Mouse (Mus musculus): ENCODE data around the gene Fhdc1.

Gene Fhdc1

DNA sequence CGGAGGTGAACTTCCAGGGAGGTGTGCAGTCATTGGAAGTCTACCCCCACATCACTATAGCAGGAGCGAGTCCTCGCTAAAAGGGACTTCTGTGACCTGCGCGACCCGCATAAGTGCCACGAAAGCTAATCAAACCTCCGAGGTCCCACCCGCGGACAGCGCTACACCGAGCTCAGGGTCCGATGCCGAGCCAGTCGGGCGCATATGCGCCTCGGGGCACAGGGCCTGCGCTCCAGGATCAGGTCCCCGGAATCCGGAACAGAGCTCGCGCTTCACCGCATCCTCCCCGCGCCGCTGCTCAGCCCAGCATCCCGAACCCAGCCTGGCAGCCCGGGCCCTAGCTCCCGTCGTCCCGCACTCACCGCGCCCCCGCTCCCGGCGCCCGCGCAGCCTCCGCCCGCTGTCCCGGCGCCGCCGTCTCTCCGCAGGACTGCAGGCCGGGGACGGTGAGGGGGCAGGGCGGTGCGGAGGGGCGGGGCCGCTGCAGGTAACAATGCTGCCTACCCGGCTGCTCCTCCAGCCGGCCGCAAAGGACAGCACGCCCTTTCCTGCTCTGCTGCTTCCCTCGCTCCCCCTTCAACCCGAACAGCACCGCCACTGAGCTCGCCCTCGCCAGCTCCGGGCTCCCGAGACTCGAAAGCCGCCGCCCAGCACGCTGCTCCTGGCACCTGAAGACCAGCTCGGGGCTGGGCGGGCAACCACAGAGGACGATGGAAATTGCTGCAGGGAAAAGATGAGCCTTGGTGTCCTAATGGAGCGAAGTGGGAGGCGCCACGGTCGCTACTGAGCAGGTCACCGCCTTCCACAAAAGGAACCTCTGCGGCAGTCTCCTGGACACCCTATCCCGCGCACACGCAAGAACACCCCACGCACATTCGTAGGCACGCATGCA is at the start of gene Fhdc1:
Gene Fhdc1, minus strand, starts transcription at position 424 of the 892 bp plus-strand sequence.
- DNase-seq, result peak; percentile 61 to 69

DNA sequence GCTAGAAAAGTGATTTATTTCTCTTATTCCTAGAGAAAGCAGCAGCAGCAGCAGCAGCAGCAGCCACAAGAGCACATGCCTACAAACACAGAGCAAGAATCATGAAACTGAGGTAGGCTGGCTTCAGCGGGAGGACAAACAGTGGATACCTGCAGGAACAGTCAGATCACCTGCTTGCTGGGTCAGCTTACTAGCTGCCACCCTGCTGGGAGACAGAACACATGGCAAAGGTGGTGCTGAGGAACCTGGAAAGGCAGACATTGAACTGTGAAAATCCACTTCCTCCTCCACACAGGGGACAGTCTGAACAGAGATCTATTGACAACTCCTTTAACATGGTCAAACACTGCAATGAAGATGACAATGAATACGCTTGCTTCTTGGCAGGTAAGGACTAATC is 48.8 kb upstream of the Fhdc1 start:
- DNase-seq, result peak; percentile 40 to 44

DNA sequence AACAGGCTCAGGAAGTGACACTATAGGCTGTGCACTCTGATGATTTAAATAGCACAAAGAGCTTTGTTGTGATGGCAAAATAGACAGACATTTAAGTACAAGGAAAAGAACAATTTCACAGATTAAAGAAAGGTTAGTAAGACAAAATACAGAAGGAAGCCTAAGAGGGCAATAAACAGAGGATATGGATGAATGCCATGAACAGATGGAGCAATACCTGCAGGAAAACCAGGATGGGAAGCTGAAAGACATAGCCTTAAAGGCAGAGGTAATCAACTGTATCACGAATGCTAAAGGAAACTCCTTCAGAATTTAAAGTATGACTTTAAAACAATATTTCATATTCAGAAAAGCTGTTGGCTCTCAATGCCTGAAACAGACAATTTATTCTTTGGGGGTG is 44.7 kb upstream of the Fhdc1 start:
- DNase-seq, result no peak

DNA sequence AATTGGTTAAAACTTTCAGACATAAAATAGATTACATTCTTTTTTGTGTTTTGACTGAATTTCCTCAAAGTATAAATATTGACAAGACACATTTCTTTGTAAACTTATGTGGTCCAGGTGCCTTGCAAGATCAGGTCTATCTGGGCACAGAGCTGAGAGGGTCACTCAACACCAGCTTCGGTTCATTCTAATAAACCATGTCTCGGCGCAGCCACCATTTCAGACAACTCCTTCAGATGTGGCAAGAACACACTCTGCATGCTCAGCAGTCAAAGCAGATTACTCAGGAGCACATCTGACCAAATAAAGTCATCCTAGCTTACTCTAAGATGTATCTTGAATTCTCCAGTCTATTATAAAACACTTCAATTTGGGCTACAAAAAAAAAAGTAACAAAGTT is 35.9 kb upstream of the Fhdc1 start:
- DNase-seq, result no peak

DNA sequence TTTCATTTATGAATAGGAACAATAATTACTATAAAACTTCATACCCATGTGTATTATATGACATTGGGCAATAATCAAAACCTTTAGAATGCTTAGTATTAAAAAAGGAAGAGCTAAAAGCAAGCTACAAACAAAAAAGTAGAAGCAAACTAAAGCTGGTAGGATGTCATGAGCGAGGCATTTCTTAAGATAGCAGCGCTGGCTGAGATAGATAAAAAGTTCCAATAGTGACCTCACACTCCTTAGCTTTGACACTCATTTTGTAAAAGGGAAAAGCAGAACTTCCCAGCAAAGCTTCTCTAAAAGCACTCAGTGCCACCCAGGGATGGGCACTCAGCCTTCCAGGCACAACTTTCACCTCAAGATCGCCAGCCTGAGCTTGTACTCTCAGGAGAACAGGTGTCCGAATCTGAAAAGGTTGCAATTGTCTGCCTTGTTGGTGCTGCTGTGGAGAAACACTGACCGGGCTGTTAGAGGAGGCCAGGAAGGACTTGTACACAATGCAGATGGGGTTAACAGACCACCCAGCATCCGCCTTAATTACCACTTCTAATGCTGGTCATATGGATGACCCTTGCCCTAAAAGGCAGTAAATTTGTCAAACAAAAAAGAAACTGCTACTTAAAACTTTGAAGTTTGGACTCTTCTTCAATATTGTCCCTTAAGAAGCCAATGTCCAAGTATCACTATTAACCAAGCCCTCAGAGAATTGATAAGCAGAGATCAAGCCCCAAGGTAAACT is 32.7 kb upstream of the Fhdc1 start:
- DNase-seq, result no peak

DNA sequence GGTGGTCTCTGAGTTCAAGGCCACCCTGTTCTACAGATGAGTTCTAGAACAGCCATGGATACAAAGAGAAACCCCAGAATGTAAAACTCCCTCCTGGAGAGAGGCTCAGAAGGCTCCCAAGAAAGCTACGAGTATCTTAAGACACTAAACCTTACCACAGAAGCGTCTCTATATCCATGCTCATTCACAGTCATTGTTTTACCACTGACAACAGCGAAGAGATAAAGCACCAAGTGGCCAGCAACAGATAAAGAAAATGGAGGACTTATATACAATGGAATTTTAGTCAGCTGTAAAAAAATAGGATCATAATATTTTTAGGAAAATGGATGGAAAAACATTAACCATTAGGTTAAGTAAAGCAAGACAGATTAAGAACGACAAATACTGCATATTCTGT is 25.0 kb upstream of the Fhdc1 start:
- no peak for DNase-seq

DNA sequence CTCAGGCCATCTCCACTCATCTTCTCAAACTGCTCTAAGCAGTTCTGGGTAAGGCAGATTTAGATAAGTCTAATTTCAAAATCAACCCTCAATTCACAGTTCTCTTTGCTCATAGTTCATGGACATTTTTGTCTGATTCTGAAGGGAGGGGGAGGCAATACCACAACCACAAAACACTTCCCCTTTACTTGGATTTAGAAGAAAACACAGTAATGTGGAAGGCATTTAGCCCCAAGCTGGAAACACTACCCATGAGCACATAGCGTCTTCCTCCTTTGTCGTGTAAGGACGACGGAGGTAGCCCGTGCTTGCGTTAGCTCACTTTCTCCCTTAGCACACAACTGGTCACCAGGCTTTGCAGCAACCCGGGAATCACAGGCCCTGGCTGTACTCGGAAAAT is 24.1 kb upstream of the Fhdc1 start:
- no peak for DNase-seq

DNA sequence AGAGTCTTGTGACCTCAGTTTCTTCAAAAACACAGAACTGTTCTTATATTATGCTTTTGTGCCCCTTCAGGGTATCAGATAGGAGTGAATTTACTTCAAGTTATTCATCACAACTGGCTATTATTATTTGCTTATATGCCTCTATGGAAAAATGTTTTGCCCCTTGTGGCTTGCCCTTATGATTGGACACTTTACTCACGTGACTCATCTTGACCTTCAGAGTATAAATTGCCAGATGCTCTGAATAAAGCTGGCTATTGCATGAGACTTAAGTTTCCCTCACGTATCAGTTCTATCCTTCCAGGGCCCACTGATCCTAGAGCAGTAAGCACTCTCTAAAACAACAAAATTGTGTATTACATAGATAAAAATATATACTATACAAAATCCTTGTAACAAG is 21.9 kb upstream of the Fhdc1 start:
- no peak for DNase-seq

DNA sequence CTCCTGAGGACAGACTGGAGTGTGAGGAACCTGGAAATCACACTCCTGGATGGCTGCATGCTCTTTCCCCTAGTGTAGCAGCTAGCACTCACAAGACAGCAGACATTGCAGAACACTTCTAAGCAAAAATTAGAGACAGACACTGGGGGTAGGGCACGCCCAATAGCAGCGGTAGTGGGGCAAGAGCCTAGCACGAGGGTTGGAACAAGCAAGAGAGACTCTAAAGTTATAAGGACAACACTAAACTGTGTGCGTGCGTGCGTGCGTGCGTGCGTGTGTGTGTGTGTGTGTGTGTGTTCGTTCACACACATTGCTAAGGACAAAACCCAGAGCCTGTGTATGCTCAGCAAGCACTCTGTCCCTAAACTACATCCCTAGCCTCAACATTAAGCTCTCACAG is 20.3 kb upstream of the Fhdc1 start:
- DNase-seq, result no peak

DNA sequence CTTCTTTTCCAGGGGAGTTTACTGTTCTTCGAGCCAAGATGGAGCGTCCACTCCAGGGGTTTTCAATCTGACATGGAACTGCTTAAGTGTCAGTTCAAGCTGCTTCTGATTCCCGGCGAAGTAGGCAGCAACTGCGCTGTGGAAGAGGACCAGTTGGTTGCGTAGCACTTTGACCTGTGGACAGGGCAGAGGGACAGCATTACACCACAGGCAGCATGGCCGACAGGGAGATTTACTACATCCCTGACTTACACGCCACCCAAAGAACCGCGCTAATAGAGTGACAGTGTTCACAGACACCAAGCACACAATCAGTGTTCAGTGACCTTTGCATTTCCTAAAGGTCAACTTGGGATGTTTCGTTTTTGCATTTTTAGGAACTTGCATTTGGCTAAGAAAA is 17.5 kb upstream of the Fhdc1 start:
- DNase-seq, result no peak

DNA sequence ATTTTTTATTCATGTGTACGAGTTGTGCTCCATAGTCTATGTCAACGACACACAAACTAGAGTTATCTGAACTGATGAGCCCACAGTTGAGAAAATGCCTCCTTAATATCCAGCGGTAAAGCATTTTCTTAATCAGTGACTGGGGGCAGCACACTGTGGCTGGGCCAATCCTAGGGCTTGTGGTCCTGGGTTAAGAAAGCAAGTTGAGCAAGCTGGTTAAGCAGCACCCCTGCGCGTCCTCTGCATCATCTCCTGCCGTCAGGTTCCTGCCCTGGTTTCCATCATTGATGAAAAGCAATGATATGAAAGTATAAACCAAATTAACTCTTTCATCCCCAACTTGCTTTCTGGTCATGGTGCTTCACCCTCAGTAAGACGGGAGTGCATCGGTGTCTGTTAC is 12.4 kb upstream of the Fhdc1 start:
- DNase-seq, result no peak

DNA sequence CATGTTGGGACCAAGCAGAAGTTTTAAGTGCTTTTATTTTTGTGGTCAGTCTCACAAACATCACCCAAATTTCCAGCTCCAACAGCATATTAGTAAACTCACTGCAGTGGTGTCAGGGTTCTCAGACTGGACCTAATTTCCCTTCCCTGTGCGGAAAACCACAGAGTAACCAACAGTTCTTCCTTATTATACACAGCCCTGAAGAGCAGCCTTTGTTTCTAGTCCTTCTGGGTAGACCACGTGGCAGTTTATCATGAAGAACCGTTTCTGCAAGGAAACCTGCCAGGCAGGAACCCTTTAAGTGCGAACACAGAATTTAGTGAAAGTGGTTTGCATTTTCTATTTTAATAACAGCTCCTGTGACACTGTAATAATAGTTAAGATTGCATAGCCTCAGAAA is 11.9 kb upstream of the Fhdc1 start:
- DNase-seq, result no peak

DNA sequence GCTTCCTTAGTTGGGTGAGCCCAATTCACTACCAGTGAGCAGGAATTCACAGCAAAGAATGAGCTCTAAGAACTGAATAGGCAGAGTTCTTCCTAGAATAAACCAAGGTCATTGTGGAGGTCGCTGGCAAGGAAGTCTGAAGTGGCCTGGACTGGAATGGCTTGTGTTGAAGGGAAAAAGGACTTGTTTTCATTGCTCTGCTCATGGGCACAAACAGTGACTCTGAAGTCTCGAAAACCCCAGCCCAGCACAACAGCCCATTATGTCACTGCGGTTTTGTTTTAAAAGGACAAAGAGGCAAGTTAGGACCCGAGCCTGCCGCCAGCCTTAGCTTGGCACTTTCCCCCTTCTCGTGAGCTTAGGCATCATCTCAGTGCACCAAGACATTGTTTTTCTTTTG is 8.5 kb upstream of the Fhdc1 start:
- DNase-seq, result no peak

DNA sequence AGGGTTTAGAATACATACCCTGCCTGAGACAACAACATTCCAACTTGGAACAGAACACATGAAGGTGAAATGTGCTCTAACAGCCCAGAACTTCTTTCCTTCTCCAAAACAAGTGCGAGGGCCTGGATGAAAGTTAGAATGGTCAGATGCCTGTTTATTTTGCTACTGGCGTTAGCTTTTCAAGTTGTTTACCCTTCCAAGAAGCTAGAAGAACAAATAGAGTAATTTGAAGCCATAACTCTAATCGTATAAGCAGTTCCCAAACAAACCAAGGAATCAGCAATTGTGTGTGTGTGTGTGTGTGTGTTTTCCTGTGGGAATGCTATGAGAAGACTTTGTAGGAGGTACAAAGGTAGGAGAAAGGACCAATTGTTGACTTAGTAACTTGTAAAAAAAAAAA is 4.7 kb upstream of the Fhdc1 start:
- DNase-seq, result no peak

DNA sequence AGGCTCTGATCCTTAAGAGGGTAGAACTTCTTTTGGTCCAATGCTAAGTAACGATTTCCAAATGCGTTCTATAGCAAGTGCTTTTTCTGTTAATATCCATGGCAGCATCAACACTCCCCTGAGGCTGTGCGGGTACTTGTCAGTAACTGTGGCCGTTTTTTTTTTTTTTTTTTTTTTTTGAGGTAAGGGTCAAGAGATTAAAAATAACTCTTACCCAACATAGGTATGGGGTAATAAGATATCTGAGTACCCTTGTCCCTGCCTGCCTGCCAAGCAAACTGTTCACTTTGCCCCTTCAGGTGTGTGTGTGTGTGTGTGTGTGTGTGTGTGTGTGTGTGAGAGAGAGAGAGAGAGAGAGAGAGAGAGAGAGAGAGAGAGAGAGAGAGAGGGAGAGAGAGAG is 4.1 kb upstream of the Fhdc1 start:
- no peak for DNase-seq

DNA sequence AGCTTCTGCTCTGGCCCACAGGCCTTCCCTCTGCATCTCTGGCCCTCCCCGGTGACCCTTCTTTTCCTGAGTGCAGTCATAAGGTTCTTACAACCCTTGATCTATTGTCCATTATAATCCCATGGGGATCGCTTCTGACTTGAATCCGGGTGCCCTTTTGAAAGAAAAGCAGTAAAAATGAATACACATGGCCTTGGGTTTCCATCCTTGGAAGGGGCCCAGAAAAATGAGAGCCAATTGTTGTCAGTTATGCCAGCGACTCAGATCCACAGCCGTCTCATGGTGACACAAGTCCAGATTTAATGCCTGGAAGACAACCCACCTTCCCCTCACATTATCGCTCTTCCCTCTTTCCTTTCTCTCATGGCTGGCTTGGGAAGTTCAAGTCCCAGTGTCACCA is 1.9 kb upstream of the Fhdc1 start:
- DNase-seq, result no peak

DNA sequence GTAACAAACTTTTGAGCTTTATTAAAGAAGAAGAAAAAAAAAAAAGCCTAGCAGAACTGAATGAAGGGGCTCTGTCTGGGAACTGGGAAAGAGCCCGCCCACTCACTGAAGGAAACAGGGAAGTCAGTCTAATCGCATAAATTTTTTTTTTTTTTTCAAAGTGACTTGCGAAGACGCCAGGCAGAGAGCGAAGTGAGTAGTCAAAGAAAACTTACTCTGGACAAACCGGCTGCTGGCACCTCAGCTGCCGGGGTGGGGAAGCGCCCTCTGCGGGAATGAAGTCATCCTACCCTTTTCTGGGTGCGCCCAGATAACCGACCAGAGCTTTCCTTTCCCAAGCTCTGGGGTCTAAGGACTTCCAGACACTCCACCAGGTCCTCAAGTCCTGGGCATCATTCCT is 875 bp upstream of the Fhdc1 start:
- DNase-seq, result peak in 1 of 2 experiments; percentile 24

DNA sequence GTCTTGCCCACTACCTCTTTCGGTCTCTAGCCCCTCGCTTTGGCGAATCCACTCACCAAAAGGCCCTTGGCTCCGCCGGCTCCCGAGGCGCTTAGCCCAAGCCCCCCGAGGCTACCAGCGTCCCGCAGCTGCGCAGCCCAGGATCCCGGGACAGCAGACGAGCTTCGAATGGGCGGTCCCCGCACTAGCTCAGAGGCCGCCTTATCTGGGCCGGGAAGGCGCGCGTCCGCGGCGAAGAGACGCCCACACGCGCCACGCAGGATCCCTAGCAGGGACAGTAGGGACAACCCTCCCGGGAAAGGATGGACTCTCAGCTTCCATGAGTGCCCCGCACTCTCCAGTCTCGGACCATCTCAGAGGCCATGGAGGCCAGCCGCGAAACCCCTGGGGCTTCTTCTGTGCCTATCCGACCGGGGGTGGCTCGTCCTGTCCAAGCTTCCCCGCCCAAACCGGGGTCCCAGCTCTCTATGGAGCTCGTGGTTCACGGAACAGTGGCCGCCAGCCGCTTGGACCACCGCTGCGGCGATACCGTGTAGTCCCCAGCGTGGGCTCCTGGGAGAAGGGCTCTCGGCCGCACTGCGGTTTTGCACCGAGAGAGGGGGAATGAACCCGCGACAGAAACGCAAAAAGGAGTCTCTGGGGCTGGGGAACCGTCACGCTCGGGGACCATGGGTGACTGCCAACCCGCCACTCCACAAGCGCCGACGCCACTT is 780 bp downstream of the Fhdc1 start:
- DNase-seq, result peak; percentile 30 to 44

DNA sequence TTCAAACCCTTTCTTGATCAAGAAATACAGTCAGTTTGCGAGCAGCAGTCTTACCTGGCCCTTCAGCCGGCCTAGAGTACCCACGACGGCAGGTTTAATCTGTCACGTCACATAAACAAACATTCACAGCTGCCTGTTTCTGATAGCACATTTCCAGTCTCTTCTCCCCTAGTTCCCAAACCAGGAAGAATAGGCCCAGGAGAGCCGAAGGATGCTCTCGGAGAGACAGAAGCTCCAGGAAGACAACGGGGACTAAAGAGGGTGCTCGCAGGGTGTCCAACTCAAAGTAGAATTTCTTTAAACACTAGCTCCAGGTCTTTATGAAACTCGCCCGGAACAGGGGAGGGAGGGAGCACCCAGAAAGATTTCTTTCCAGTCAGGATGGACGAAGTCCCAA is 1.3 kb downstream of the Fhdc1 start:
- DNase-seq, result no peak

DNA sequence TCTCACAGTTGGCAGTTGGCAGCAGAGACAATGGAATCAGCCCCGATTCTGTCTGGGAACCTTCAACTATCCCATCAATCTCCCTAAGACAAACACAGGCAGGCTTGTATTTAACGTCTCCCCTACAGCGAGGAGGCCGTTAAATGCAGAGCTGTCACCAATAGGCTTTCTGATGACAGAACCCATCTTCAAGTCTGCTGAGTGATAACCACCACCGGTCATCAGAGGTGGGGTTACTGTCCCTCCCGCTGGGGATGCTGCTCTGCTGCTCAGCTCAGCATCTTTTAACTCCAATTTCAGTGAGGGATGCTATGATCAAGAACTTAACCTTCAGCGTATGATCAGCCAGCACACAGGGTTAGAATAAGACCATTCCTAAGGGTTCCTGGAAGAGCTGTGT is 2.0 kb downstream of the Fhdc1 start:
- DNase-seq, result no peak

DNA sequence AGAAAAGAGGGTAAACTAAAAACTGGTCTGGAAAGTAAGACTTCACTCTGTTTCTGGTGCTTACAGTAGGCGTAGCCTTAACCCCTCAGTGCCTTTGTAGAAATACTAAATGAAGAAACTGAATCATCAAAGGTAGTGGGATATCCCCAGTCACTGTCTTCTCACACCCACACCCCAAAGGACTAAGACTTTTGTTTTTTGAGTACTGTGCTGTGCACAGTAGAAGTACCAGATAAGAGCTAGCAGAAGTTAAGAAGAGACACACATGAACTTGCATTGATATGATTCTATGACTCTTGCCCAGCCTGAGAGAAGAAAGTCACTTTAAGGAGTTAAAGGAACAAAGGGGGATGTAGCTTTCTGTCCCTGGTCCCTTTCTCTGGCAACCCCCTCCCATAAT is 2.7 kb downstream of the Fhdc1 start:
- DNase-seq, result no peak

DNA sequence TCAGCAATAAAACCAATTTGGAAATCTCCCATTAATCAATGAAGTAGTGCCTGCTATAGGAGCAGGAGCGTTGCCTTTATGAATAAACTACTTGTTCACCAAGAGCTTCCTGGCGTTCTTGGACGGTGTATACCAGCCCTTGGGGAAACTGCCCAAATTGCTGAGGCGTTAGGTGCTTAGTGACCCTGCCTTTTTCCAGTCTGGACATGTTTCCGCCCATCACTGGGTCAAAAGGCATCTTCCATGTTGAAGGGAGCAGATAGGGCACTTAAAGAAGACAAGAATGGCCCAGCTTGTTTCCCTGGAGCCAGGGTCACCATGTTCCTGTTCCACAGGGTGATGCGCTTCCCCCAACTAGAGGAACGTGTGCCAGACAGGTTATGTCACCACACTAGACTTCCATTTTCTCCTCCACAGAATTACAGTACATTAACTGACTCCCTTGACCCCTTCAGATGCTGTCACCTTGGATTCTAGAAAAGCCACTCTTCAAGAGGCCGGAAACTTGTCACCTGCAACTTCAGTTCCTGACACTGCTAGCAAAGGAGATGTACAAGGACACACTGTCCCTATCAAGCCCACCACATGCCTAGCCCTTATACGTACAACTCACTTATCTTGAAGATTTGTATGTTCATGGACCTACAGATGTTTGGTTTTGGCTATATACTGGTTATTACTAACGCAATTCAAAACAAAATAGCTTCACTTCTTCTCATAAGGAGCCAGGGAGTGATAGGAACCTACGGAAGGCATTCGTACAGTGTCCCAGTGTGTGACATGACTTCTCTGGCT is 5.1 kb downstream of the Fhdc1 start:
- no peak for DNase-seq

DNA sequence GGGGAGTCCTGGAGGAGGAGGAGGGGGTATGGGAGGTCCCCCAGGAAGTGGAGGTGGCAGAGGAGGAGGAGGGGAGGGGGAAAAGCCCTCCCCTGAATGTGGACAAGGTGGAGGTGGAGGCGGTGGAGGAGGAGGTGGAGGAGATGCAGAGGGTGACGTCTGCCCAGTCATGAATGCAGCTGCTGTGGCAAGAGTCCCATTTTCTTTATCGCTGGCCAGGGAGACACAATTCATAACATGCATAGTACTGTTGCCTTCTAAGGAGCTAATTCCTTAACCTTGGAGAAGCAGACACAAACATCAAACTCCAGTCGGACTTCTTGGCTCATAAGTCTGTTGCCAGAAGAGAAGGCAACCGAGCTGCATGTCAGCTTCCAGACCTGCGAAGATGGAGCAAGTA is 5.8 kb downstream of the Fhdc1 start:
- DNase-seq, result no peak
